Mouse (Mus musculus): ENCODE data around the gene Hcn1.

Hcn1 gene

GRCm38 (mm10) chr13:117602181-117602580 lies at the start of gene Hcn1:
TSS of gene Hcn1 (plus strand) at chr13:117602320.
- peak; percentile 20 for DNase-seq

- DNase-seq, result peak; percentile 21
Observed at GRCm38 (mm10) chr13:117567251-117567650, 34.9 kb upstream of the Hcn1 start.

- DNase-seq, result no peak
Observed at GRCm38 (mm10) chr13:117571747-117572146, 30.4 kb upstream of the Hcn1 start.

- DNase-seq, result no peak
Observed at GRCm38 (mm10) chr13:117594494-117595182, 7.5 kb upstream of the Hcn1 start.

- no peak for DNase-seq
Observed at GRCm38 (mm10) chr13:117595183-117595532, 7.0 kb upstream of the Hcn1 start.

- no peak for DNase-seq
Observed at GRCm38 (mm10) chr13:117601331-117601965, 672 bp upstream of the Hcn1 start.

GRCm38 (mm10) chr13:117602617-117603358 lies 668 bp downstream of the Hcn1 start:
- DNase-seq, result no peak

- no peak for DNase-seq
Observed at GRCm38 (mm10) chr13:117603421-117603820, 1.3 kb downstream of the Hcn1 start.

- peak; percentile 28 for DNase-seq
Observed at GRCm38 (mm10) chr13:117604073-117604472, 2.0 kb downstream of the Hcn1 start.

- DNase-seq, result no peak
Observed at GRCm38 (mm10) chr13:117604971-117605750, 3.0 kb downstream of the Hcn1 start.

- DNase-seq, result no peak
Observed at GRCm38 (mm10) chr13:117611881-117612280, 9.8 kb downstream of the Hcn1 start.

- DNase-seq, result no peak
Observed at GRCm38 (mm10) chr13:117619544-117619943, 17.4 kb downstream of the Hcn1 start.

- no peak for DNase-seq
Observed at GRCm38 (mm10) chr13:117657501-117657900, 55.4 kb downstream of the Hcn1 start.

- DNase-seq, result no peak
Observed at GRCm38 (mm10) chr13:117658414-117659175, 56.5 kb downstream of the Hcn1 start.

- no peak for DNase-seq
Observed at GRCm38 (mm10) chr13:117659511-117659910, 57.4 kb downstream of the Hcn1 start.

GRCm38 (mm10) chr13:117662661-117663060 lies 60.5 kb downstream of the Hcn1 start:
- DNase-seq, result no peak

- DNase-seq, result peak; percentile 63
Observed at GRCm38 (mm10) chr13:117669303-117669702, 67.2 kb downstream of the Hcn1 start.

GRCm38 (mm10) chr13:117671851-117672250 lies 69.7 kb downstream of the Hcn1 start:
- no peak for DNase-seq

- DNase-seq, result no peak
Observed at GRCm38 (mm10) chr13:117676418-117676817, 74.3 kb downstream of the Hcn1 start.

- no peak for DNase-seq
Observed at GRCm38 (mm10) chr13:117687670-117688069, 85.5 kb downstream of the Hcn1 start.

GRCm38 (mm10) chr13:117694729-117695332 lies 92.7 kb downstream of the Hcn1 start:
- no peak for DNase-seq

- DNase-seq, result no peak
Observed at GRCm38 (mm10) chr13:117705573-117705972, 103.5 kb downstream of the Hcn1 start.
